Mouse (Mus musculus) c-Kit-positive CD71-negative TER-119-negative erythroid progenitor cells, embryonic 14.5 days (primary cell): ENCODE results near the gene Napsa.

Source experiments
- DNase-seq: peaks from one replicate; pipeline ENCODE4 v3.0.0-alpha.2; 2013; ENCODE audit warnings: low read depth

Napsa gene

GRCm38 (mm10) chr7:44538756-44539624 is 33.2 kb upstream of the Napsa start:
- no peak for DNase-seq

GRCm38 (mm10) chr7:44542555-44542954 is 29.6 kb upstream of the Napsa start:
- no peak for DNase-seq

GRCm38 (mm10) chr7:44543071-44543470 is 29.1 kb upstream of the Napsa start:
- no peak for DNase-seq

- DNase-seq, result no peak
Observed at GRCm38 (mm10) chr7:44546274-44546673, 25.9 kb upstream of the Napsa start.

- no peak for DNase-seq
Observed at GRCm38 (mm10) chr7:44547041-44547440, 25.1 kb upstream of the Napsa start.

GRCm38 (mm10) chr7:44547725-44548124 is 24.5 kb upstream of the Napsa start:
- no peak for DNase-seq

GRCm38 (mm10) chr7:44548497-44549087 is 23.6 kb upstream of the Napsa start, which contains the start of gene Pold1:
TSS of gene Pold1 (minus strand) at chr7:44548849.
- DNase-seq, result peak; percentile 100

GRCm38 (mm10) chr7:44549621-44550408 is 22.4 kb upstream of the Napsa start:
- no peak for DNase-seq

GRCm38 (mm10) chr7:44550409-44550678 is 21.8 kb upstream of the Napsa start:
- no peak for DNase-seq

- no peak for DNase-seq
Observed at GRCm38 (mm10) chr7:44551301-44551700, 20.9 kb upstream of the Napsa start.

- no peak for DNase-seq
Observed at GRCm38 (mm10) chr7:44551731-44552130, 20.4 kb upstream of the Napsa start.

GRCm38 (mm10) chr7:44552141-44552908 is 19.9 kb upstream of the Napsa start:
- DNase-seq, result no peak

- DNase-seq, result peak; percentile 91
Observed at GRCm38 (mm10) chr7:44553196-44553764, 18.9 kb upstream of the Napsa start.

GRCm38 (mm10) chr7:44553826-44554225 is 18.4 kb upstream of the Napsa start, which contains the start of gene Nr1h2:
TSS of gene Nr1h2 (minus strand) at chr7:44553951.
- peak; percentile 93 for DNase-seq

- no peak for DNase-seq
Observed at GRCm38 (mm10) chr7:44557629-44558028, 14.6 kb upstream of the Napsa start.

GRCm38 (mm10) chr7:44560435-44561400 is 11.5 kb upstream of the Napsa start:
- DNase-seq, result peak; percentile 82

- no peak for DNase-seq
Observed at GRCm38 (mm10) chr7:44563284-44563683, 8.9 kb upstream of the Napsa start.

- no peak for DNase-seq
Observed at GRCm38 (mm10) chr7:44564486-44564885, 7.7 kb upstream of the Napsa start.

GRCm38 (mm10) chr7:44565414-44565813 is 6.8 kb upstream of the Napsa start:
- no peak for DNase-seq

GRCm38 (mm10) chr7:44568803-44569202 is 3.4 kb upstream of the Napsa start:
- DNase-seq, result no peak
